Mouse (Mus musculus): ENCODE data around the gene Snx7. TPM values are rescaled to one million over a fixed set of nuclear protein-coding genes. Genes with fewer than 3 reads are reported as not detected.

Snx7 gene
- polyA plus RNA-seq, 3 experiments from 2014 or later: 0.21 to 0.25 TPM; not detected in 1

- no peak for ATAC-seq
These were observed 54.5 kb downstream of the Snx7 start for GRCm38 (mm10) chr3:117814218-117814617.

GRCm38 (mm10) chr3:117812135-117812534, 56.6 kb downstream of the Snx7 start:
- no peak for ATAC-seq

DNA sequence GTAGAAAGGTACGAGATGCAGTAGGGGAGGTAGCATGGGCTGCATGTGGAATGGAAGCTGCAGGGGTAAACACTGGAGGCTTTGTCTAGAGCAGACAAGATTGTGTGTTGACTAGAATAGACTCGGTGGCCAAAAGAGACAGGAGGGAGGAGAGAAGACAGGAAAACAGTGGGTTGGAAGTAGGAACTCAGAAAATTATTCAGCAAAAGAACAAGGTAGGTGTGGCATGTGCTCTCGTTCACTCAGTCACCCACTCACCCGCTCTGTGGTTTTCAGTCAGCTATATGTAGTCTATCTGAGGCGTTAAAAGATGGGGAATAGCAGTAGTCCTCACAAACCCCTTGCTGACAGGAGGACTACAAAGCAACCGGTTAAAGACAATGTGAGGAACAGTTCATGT, 63.0 kb downstream of the Snx7 start:
- ATAC-seq: no peak

DNA sequence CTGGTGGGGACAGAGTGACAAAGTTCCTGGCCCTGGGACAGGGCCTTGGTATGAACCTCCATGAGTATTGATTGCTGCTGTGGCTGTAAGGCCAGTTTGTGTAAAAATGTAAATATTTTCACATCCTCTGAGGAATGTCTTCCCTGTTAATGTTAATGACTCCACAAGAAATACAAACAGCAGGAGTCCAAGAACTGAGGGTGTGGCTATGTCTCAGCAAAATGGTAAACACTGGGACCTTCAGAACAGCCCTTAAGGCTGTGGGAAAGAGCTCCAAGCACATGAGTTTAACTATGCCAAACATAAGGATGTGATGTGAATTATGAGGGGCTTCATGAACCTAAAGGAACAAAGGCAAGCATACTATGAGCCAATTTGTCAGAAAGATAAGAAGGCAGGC, 74.2 kb downstream of the Snx7 start:
- ATAC-seq: no peak

- ATAC-seq: no peak
These were observed 76.8 kb downstream of the Snx7 start for GRCm38 (mm10) chr3:117791951-117792350.

- ATAC-seq: no peak
These were observed 77.5 kb downstream of the Snx7 start for GRCm38 (mm10) chr3:117791273-117791672.

DNA sequence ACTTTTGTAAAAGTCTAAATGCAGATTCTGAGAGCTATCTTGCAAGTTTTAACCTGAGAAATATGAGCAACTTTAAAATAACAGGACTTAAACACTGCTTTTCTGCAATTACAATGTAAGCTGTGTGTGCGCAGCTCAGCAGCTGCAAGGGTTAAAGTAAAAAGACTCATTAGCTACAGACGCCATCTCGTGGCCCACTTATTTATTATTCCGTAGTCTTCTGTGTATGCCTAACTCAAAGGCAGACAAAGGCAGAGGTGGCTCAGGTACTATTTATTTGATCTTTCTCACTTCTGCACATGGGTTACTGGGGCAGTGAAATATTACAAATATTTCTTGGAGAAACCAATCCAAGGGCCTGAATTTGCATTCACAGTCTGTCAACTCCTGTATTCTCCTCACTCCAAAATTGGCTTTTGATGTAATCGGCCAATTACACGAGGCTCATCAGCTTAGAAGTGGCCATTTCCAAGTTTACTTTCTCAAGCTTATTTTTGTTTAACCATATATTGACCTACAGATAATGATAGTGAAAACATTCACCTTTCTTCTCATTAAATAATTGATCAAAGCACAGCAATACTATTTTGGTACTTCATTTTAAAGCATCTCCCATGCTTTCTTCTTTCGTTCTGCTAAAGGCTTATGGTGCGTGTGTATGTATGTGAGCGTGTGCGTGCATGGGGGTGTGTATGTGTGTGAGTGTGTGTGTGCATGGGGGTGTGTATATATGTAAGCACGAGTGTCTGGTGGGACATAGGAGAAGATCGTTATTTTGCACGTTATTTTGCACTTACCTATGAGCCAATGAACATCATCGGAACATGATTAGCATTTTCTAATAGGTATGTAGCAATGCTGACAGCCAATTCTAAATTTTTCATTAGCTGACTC, 79.7 kb downstream of the Snx7 start:
- no peak for ATAC-seq

GRCm38 (mm10) chr3:117787247-117787646, 81.5 kb downstream of the Snx7 start:
- no peak for ATAC-seq

DNA sequence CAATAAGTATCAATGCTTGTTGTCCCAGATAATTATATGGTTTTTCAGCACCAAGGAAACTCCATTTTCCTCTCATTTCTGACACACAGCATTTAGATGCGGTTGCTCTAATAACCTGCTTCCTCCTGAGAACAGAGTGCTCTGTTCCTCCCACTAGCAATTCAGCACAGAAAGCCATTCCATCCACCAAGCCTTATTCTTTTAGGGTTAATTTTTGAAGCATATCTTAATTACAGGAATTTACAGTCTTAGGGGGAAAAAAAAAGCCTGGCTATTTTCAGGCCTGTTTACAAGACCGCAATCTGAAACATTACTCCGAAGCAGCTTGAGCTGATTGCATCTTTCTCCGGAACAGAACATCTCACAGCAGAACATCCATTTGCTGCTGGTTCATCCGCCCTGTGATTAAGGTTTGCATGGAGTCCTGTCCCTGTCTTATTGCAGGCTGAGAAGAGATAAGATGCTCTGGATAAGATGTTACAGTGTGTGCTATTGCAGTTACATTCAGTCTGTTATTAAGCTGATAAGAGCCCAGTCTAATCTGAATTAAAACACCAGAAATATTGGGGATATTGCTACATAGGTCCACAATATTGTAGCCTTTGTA, 116.5 kb downstream of the Snx7 start:
- ATAC-seq: no peak

DNA sequence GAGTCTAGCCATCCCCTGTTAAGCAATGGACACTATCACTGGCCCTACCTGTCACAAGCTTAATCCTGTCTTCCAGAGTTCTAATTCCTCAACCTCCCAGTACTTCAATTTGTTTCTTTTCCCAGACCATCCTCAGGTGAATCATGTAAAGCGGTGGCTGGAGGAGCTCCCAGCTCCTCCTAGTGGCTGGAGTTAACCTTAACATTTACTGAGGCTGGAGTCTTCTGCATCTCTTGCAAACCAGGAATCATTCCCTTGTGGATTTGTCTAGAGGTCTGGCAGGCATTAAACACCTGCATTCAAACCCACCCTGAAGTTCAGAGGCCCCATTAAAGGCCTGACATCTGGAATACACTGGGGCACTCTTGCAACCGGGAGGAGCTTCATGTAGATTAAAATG, 117.1 kb downstream of the Snx7 start:
- ATAC-seq: no peak

DNA sequence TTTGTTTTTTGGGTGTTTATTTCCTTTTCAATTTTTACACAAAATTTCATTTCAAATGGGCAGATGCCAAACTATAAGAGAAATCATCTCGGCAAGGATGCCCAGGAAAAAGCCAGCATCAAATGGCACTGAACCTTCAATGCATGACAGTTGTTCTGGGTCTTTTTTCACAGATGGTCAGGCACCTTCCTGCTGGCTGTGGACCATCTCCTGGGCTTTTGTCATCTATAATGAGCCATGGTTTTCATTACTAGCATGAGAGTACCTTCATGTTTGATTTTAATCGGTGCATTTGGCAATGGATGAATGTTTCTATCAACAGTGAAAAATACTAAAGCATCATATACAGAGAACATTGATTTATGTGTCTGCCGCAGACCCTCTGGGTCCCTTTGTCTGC, 119.5 kb downstream of the Snx7 start:
- no peak for ATAC-seq

GRCm38 (mm10) chr3:117739760-117740159, 129.0 kb downstream of the Snx7 start:
- ATAC-seq: no peak

- no peak for ATAC-seq
These were observed 136.1 kb downstream of the Snx7 start for GRCm38 (mm10) chr3:117732661-117733060.
